Mouse (Mus musculus) erythroblast, embryonic 14.5 days (primary cell): ENCODE results near the gene Mrpl33.

Experiments used
- GATA1 ChIP-seq: IDR thresholded peaks from 2 replicates; pipeline ENCODE4 v1.6.1; 2012; ENCODE audit warnings: low read length, inconsistent platforms, mixed read lengths
- TAL1 ChIP-seq: IDR thresholded peaks from 3 replicates; pipeline ENCODE4 v1.6.1; 2012; ENCODE audit warnings: low read length, inconsistent platforms, mixed read lengths

GRCm38 (mm10) chr5:31585526-31585925 lies 11.2 kb upstream of the Mrpl33 start:
- no peak for TF ChIP-seq GATA1
- no peak for TF ChIP-seq TAL1
